Mouse (Mus musculus) ES-Bruce4 (cell line): ENCODE data around the gene Cnnm3.

Experiments used
- CTCF ChIP-seq: IDR thresholded peaks from one replicate; pipeline ENCODE4 v1.8.1; 2011; ENCODE audit warnings: low read depth, low read length
- POLR2A ChIP-seq: IDR thresholded peaks from one replicate; pipeline ENCODE4 v1.8.1; 2011; ENCODE audit warnings: low read length; ENCODE audit not compliant: insufficient read depth

DNA sequence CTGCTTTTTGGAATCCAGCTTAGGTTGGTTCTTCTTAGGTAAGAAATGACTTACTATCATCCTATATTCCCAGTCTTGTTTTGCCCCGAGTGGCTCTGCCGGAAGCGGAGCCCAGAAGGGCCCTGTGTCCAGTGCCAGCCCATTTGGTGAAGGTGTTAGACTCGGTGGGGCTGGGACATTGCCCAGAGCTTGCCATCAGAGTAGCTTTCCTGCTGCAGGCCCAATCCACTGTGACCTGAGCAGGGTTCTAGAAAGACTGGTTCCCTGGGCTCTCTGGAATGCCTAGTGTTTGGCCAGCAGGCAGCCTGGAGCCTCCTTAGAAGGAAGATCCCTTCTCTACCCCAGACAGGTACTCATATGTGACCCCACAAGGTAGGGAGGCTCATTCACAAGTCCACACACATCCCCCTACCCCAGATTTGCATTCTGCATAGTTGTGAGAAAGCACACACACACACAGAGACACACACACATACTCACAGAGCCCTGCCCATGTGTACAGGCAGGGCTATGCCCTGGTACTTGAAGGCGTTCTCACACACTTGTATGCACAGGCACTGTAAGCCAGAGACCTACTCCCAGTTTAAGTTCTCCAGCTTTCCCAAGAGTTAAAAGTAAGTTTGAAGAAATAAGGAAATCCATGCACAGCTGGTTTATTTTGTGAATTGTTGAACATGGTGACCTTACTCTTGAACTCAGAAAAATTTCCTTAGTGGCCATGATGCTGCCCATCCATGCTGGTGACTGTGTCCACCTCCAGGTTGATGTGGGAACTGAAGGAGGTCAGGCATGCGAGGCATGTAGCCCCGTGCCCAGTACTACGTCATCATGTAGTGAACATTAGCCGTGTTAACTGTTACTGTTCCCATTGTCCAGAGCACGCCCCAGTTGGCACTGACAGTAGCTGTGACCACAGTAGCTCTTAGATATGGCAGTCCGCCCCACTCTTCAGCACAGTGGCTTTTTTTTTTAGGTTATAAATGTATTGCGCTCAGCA is 31.5 kb upstream of the Cnnm3 start:
- no peak for TF ChIP-seq CTCF
- TF ChIP-seq POLR2A = no peak
